Mouse (Mus musculus) forebrain, postnatal 0 days (tissue): ENCODE measurements around the gene Camk2d. TPM values are rescaled to one million over a fixed set of nuclear protein-coding genes. Genes with fewer than 3 reads are reported as not detected.

ENCODE experiments used
- ATAC-seq: fragments of 200-750 bp; cut with Nextera tagmentation; 2 replicates; pipeline ENCODE4 v1.8.0; 2017; ENCODE audit warnings: mild to moderate bottlenecking, moderate library complexity
- DNase-seq: peaks from one replicate; pipeline ENCODE4 v3.0.0-alpha.2; 2015
- H3K27ac ChIP-seq: fragments of 300-500 bp; sonication (generic); 2 replicates; pipeline ENCODE4 v1.5.1; 2014; ENCODE audit warnings: low read depth, mild to moderate bottlenecking, antibody characterized with exemption, low read length, moderate library complexity, mixed read lengths
- H3K27me3 ChIP-seq: fragments of 300-500 bp; sonication (generic); 2 replicates; pipeline ENCODE4 v1.6.1; 2014; ENCODE audit warnings: mild to moderate bottlenecking, low read length, mixed read lengths; ENCODE audit not compliant: insufficient read depth
- H3K36me3 ChIP-seq: fragments of 300-500 bp; sonication (generic); 2 replicates; pipeline ENCODE4 v1.6.1; 2014; ENCODE audit warnings: mild to moderate bottlenecking, moderate library complexity; ENCODE audit not compliant: insufficient read depth
- H3K4me1 ChIP-seq: fragments of 300-500 bp; sonication (generic); 2 replicates; pipeline ENCODE4 v1.6.1; 2014; ENCODE audit warnings: antibody characterized with exemption; ENCODE audit not compliant: insufficient read depth
- H3K4me2 ChIP-seq: fragments of 300-500 bp; sonication (generic); 2 replicates; pipeline ENCODE4 v1.6.1; 2014; ENCODE audit warnings: low read depth, mild to moderate bottlenecking, moderate library complexity
- H3K4me3 ChIP-seq: fragments of 300-500 bp; sonication (generic); 2 replicates; pipeline ENCODE4 v1.5.1; 2014; ENCODE audit warnings: low read depth, low read length, mixed read lengths
- H3K9ac ChIP-seq: fragments of 300-500 bp; sonication (generic); 2 replicates; pipeline ENCODE4 v1.6.1; 2014; ENCODE audit warnings: mild to moderate bottlenecking
- H3K9me3 ChIP-seq: fragments of 300-500 bp; sonication (generic); 2 replicates; pipeline ENCODE4 v1.6.1; 2016; ENCODE audit warnings: low read length
- CTCF ChIP-seq: sonication (generic); IDR thresholded peaks from 2 replicates; pipeline ENCODE4 v1.5.1; 2016; ENCODE audit warnings: antibody characterized with exemption, control low read depth, low read depth
- WGBS: fragments of 180-500 bp; shearing (Covaris S2); extraction: QIAGEN DNeasy Blood & Tissue Kit; methylation state at CpG from one replicate; pipeline ENCODE4 v1.1.7; 2014; 5-methylcytosine and 5-hydroxymethylcytosine counted together
- polyA plus RNA-seq: library from polyadenylated mRNA; unstranded; fragments of >200 nt; fragmentation: Nextera tagmentation; extraction: Ambion mirVana; gene quantifications from 2 replicates; pipeline ENCODE4 v1.2.1, GENCODE M21; 2015
- total RNA-seq: library from RNA; depleted of rRNA; stranded (reverse); fragments of >200 nt; gene quantifications from 2 replicates; pipeline ENCODE4 v1.2.3, GENCODE M21; 2014

Camk2d gene
- total and polyA plus RNA-seq, 2 experiments from 2014 or later: 52.8 to 97.7 TPM

- Histone ChIP-seq H3K9ac (no peak overlapping the region), H3K9me3 (no peaks in the 10 kb centered on the region), H3K27ac (no peak overlapping the region), H3K27me3 (no peaks in the 10 kb centered on the region), H3K36me3 (no peaks in the 10 kb centered on the region), H3K4me3 (no peak overlapping the region), H3K4me2 (no peak overlapping the region), H3K4me1 (no peaks in the 10 kb centered on the region)
- DNase-seq (no peak), ATAC-seq (no peak)
- TF ChIP-seq CTCF: no peak
- WGBS: 89% methylated on average over 1 of the region's 1 CpGs
Observed at GRCm38 (mm10) chr3:126777879-126778278, 181.8 kb downstream of the Camk2d start.

GRCm38 (mm10) chr3:126780014-126780615 lies 184.0 kb downstream of the Camk2d start:
- no peaks in the 10 kb centered on the region for H3K27me3 ChIP-seq
- H3K4me1 ChIP-seq: no peaks in the 10 kb centered on the region
- no peak for DNase-seq
- no peak overlapping the region for H3K4me2 ChIP-seq
- H3K9me3 ChIP-seq: no peaks in the 10 kb centered on the region
- 56% methylated on average over 5 of the region's 5 CpGs for WGBS
- H3K9ac ChIP-seq: no peak overlapping the region
- H3K36me3 ChIP-seq: no peaks in the 10 kb centered on the region
- no peak for ATAC-seq
- H3K4me3 ChIP-seq: no peak overlapping the region
- no peak overlapping the region for H3K27ac ChIP-seq
- no peak for TF ChIP-seq CTCF

- ATAC-seq (no peak), DNase-seq (no peak)
- H3K9ac ChIP-seq: no peak overlapping the region
- H3K9me3 ChIP-seq: no peaks in the 10 kb centered on the region
- 86% methylated on average over 2 of the region's 2 CpGs for WGBS
- peaks cover 3% of the 10 kb centered on the region; the same call in 1 of the 2 replicates for H3K36me3 ChIP-seq
- no peaks in the 10 kb centered on the region for H3K4me1 ChIP-seq
- no peak for TF ChIP-seq CTCF
- H3K27me3 ChIP-seq: no peaks in the 10 kb centered on the region
- H3K4me3 ChIP-seq: no peak overlapping the region
- H3K4me2 ChIP-seq: no peak overlapping the region
- no peak overlapping the region for H3K27ac ChIP-seq
Observed at GRCm38 (mm10) chr3:126793035-126793964, 197.2 kb downstream of the Camk2d start.

GRCm38 (mm10) chr3:126795904-126796303 lies 199.8 kb downstream of the Camk2d start:
- Histone ChIP-seq H3K4me3 (no peak overlapping the region), H3K27me3 (no peaks in the 10 kb centered on the region), H3K9me3 (no peaks in the 10 kb centered on the region), H3K9ac (no peak overlapping the region), H3K4me1 (no peaks in the 10 kb centered on the region), H3K4me2 (no peak overlapping the region), H3K36me3 (peaks cover 3% of the 10 kb centered on the region; the same call in 1 of the 2 replicates), H3K27ac (no peak overlapping the region)
- ATAC-seq (no peak), DNase-seq (no peak)
- WGBS: 96% methylated on average over 3 of the region's 3 CpGs
- no peak for TF ChIP-seq CTCF

- no peaks in the 10 kb centered on the region for H3K27me3 ChIP-seq
- DNase-seq: no peak
- 95% methylated on average over 3 of the region's 3 CpGs for WGBS
- no peak overlapping the region for H3K4me3 ChIP-seq
- H3K27ac ChIP-seq: no peak overlapping the region
- no peak for TF ChIP-seq CTCF
- H3K4me1 ChIP-seq: no peaks in the 10 kb centered on the region
- H3K9ac ChIP-seq: no peak overlapping the region
- no peak overlapping the region for H3K4me2 ChIP-seq
- peaks cover 3% of the 10 kb centered on the region; the same call in 1 of the 2 replicates for H3K36me3 ChIP-seq
- H3K9me3 ChIP-seq: no peaks in the 10 kb centered on the region
- no peak for ATAC-seq
Observed at GRCm38 (mm10) chr3:126797025-126797424, 200.9 kb downstream of the Camk2d start.

- 90% methylated on average over 3 of the region's 3 CpGs for WGBS
- Histone ChIP-seq H3K4me2 (no peak overlapping the region), H3K4me3 (no peak overlapping the region), H3K9me3 (no peaks in the 10 kb centered on the region), H3K9ac (no peak overlapping the region), H3K27ac (no peak overlapping the region), H3K27me3 (no peaks in the 10 kb centered on the region), H3K36me3 (peaks cover 3% of the 10 kb centered on the region; the same call in 1 of the 2 replicates), H3K4me1 (no peaks in the 10 kb centered on the region)
- TF ChIP-seq CTCF: no peak
- ATAC-seq (no peak), DNase-seq (no peak)
Observed at GRCm38 (mm10) chr3:126797810-126798209, 201.7 kb downstream of the Camk2d start.

GRCm38 (mm10) chr3:126802988-126803387 lies 206.9 kb downstream of the Camk2d start:
- no peak for ATAC-seq
- Histone ChIP-seq H3K9me3 (no peaks in the 10 kb centered on the region), H3K4me3 (no peak overlapping the region), H3K27ac (no peak overlapping the region), H3K9ac (no peak overlapping the region), H3K27me3 (no peaks in the 10 kb centered on the region), H3K4me2 (no peak overlapping the region), H3K36me3 (no peaks in the 10 kb centered on the region), H3K4me1 (no peaks in the 10 kb centered on the region)
- 92% methylated on average over 6 of the region's 6 CpGs for WGBS
- no peak for TF ChIP-seq CTCF
- DNase-seq: no peak
